In genomic region chr11:32205058-32205873, GRCm38 (mm10) we compare ENCODE assay signal across 8 mouse cellular contexts. TPM values are rescaled to one million over a fixed set of nuclear protein-coding genes. Genes with fewer than 3 reads are reported as not detected.
DNase-seq lines count a peak whose midpoint lies in the region; ATAC-seq lines count a peak whose summit lies in the region.

Gene Snrnp25 (plus strand): TSS chr11:32205415.

- DNase-seq in CD4-positive helper T cell, adult 2 months (ENCODE audit: low read depth, low spot score): peak; percentile 97
- DNase-seq in brain, embryonic 18.5 days (ENCODE audit: low read depth, low spot score): peak; percentile 93
- peak; percentile 97 for DNase-seq in kidney, postnatal 10 days
- peak; percentile 93 to 94 for DNase-seq in natural killer cell, adult 2 months (ENCODE audit: low spot score in 2 of 2)

- H3K4me1 ChIP-seq in heart, embryonic 13.5 days: peaks cover 19% of the 10 kb centered on the region
- H3K4me1 ChIP-seq in liver, embryonic 12.5 days: peaks cover 37% of the 10 kb centered on the region
- H3K4me1 ChIP-seq in stomach, embryonic 15.5 days: peaks cover 10% of the 10 kb centered on the region

- peak within 1 kb of the TSS; percentile 90 for H3K9ac ChIP-seq in heart, embryonic 13.5 days
- H3K9ac ChIP-seq in liver, embryonic 12.5 days: peak within 1 kb of the TSS; percentile 84
- H3K9ac ChIP-seq in stomach, embryonic 15.5 days: peak within 1 kb of the TSS; percentile 42

- H3K9me3 ChIP-seq in heart, embryonic 13.5 days: no peaks in the 10 kb centered on the region
- H3K9me3 ChIP-seq in liver, embryonic 12.5 days (replicated peaks): no peaks in the 10 kb centered on the region
- no peaks in the 10 kb centered on the region for H3K9me3 ChIP-seq in stomach, embryonic 15.5 days

- H3K4me3 ChIP-seq in heart, embryonic 13.5 days: peak within 1 kb of the TSS; percentile 83
- peak within 1 kb of the TSS; percentile 77 for H3K4me3 ChIP-seq in liver, embryonic 12.5 days
- peak within 1 kb of the TSS; percentile 57 for H3K4me3 ChIP-seq in stomach, embryonic 15.5 days (replicated peaks)

- H3K27me3 ChIP-seq in heart, embryonic 13.5 days (replicated peaks): peaks cover 13% of the 10 kb centered on the region; the same call in 1 of the 2 replicates
- H3K27me3 ChIP-seq in liver, embryonic 12.5 days (replicated peaks): no peaks in the 10 kb centered on the region
- no peaks in the 10 kb centered on the region for H3K27me3 ChIP-seq in stomach, embryonic 15.5 days (replicated peaks)

- ATAC-seq in erythroid progenitor cell, adult 5-6 weeks (replicated peaks; ENCODE audit: low FRiP score, poor library complexity, severe bottlenecking): peak; percentile 98
- peak; percentile 100 for ATAC-seq in heart, embryonic 13.5 days (ENCODE audit: extremely low read depth, insufficient number of reproducible peaks, low FRiP score, low TSS enrichment)
- ATAC-seq in liver, embryonic 12.5 days: peak; percentile 99
- ATAC-seq in stomach, embryonic 15.5 days (ENCODE audit: insufficient read depth, low FRiP score, low read depth): peak; percentile 100

- peaks cover 31% of the 10 kb centered on the region for H3K36me3 ChIP-seq in heart, embryonic 13.5 days
- peaks cover 38% of the 10 kb centered on the region for H3K36me3 ChIP-seq in liver, embryonic 12.5 days
- peaks cover 30% of the 10 kb centered on the region for H3K36me3 ChIP-seq in stomach, embryonic 15.5 days

- H3K4me2 ChIP-seq in heart, embryonic 13.5 days: peak within 1 kb of the TSS; percentile 92
- H3K4me2 ChIP-seq in liver, embryonic 12.5 days: peak within 1 kb of the TSS; percentile 77
- peak within 1 kb of the TSS; percentile 80 for H3K4me2 ChIP-seq in stomach, embryonic 15.5 days

- peak within 1 kb of the TSS; percentile 54 for H3K27ac ChIP-seq in heart, embryonic 13.5 days (replicated peaks)
- peak within 1 kb of the TSS; percentile 89 for H3K27ac ChIP-seq in liver, embryonic 12.5 days
- peak within 1 kb of the TSS; percentile 70 for H3K27ac ChIP-seq in stomach, embryonic 15.5 days

- WGBS in heart, embryonic 13.5 days: under 1% methylated on average over 52 of the region's 52 CpGs
- under 1% methylated on average over 52 of the region's 52 CpGs for WGBS in liver, embryonic 12.5 days (ENCODE audit: insufficient replicate concordance)
- WGBS in stomach, embryonic 15.5 days: under 1% methylated on average over 52 of the region's 52 CpGs

RNA-seq across cellular contexts. Expression of gene Snrnp25, which starts in this region (rescaled TPM):
- 52.3 and 53.7 TPM in 2 replicates for total RNA-seq in erythroid progenitor cell, adult 5-6 weeks (2015; ENCODE audit: low replicate concordance)
- 31.8 and 104 TPM in 2 replicates for total RNA-seq in erythroid progenitor cell, adult 5-6 weeks (2017; ENCODE audit: low replicate concordance)
- 44.9 and 46.7 TPM in 2 replicates for polyA plus RNA-seq in heart, embryonic 13.5 days (2015; fragmentation: Nextera tagmentation; extraction: Ambion mirVana)
- polyA plus RNA-seq in liver, embryonic 12.5 days (2016; fragmentation: Nextera tagmentation; extraction: Ambion mirVana): 103 TPM in 2 replicates
- polyA plus RNA-seq in stomach, embryonic 15.5 days (2015; fragmentation: Nextera tagmentation; extraction: Ambion mirVana): 52.6 and 57.5 TPM in 2 replicates

Comparison
In these comparisons a context has a peak if more than half of its experiments do, and no peak if none do; other contexts are left out.
1. Peak in every context shown above with its lines: DNase-seq, ATAC-seq, H3K4me3 ChIP-seq and H3K27ac ChIP-seq.